Mouse (Mus musculus) neural tube, embryonic 10.5 days (tissue): ENCODE results near the gene Eef2k.

Source experiments
- DNase-seq: peaks from one replicate; pipeline ENCODE4 v3.0.0-alpha.2; 2017; ENCODE audit warnings: low spot score; ENCODE audit errors: extremely low spot score

Eef2k gene

GRCm38 (mm10) chr7:120842345-120843036, at the start of gene Eef2k:
Eef2k (plus strand) TSS chr7:120842831.
- no peak for DNase-seq

DNA sequence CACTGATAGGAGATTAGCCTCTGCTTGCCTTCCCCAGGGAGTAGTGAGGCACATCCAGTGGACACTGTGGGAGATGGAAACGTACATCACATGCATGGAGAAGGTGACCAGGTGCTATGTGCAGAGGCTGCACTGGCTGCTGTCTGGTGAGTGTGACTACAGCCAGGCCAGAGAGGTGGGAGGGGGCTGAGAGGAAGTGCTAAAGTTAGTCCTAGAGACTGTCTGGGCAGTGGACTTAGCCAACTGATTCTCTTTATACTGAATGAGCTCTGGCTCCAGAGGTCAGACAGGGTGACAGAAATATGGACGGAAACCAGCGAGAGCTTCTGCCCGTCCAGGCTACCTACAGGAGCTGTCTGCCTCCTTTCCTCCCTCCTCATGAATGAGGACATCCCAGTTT, 47.1 kb upstream of the Eef2k start:
- DNase-seq = no peak

- no peak for DNase-seq
Measured at GRCm38 (mm10) chr7:120796369-120796768, 46.3 kb upstream of the Eef2k start.

GRCm38 (mm10) chr7:120803268-120803667, 39.4 kb upstream of the Eef2k start:
- DNase-seq = no peak

DNA sequence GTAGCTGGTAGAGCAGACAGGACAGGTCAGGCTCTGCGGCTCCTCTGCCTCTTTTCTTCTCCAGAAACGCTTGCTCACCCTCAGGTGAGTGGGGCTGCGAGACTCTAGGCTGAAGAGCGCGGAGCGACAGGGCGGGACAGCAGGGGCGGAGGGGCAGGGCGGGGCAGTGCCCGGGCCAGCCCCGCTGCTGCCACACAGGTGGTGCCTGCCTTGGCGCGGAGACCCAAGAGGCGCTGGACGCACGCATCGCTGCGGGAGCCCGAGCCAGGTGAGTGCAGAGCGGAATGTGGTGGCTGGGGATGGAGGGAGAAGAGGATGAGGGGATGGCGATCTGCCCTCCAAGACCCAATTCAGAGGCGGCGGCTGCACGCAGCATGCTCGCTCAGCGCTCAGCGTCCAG, 32.9 kb upstream of the Eef2k start:
- no peak for DNase-seq

GRCm38 (mm10) chr7:120811834-120812415, 30.7 kb upstream of the Eef2k start, which contains the start of gene Gm5737:
Gm5737 (plus strand) TSS chr7:120812365.
- no peak for DNase-seq

- DNase-seq = no peak
Measured at GRCm38 (mm10) chr7:120817552-120817951, 25.1 kb upstream of the Eef2k start.

DNA sequence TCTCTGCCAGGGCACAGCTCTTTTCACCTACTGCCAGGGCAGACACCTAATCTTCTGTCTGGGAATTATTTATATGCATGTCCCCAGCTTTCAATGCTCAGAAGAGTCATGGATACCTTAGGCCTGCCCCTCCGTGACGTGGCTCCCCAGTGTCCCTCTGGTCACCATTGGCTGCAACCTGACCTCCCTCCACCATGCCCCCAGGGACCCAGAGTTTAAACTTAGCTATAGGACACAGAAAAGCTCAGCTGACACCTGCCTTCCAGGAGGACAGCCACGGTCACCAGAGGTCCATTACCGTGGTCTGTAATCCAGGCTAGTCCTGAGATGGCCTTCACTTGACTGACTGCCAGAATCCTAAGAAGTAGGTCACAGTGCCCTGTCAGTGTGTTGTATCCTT, 23.2 kb upstream of the Eef2k start:
- no peak for DNase-seq

- DNase-seq = peak; percentile 57
Measured at GRCm38 (mm10) chr7:120823248-120823647, 19.4 kb upstream of the Eef2k start.

GRCm38 (mm10) chr7:120825097-120825496, 17.5 kb upstream of the Eef2k start:
- no peak for DNase-seq

DNA sequence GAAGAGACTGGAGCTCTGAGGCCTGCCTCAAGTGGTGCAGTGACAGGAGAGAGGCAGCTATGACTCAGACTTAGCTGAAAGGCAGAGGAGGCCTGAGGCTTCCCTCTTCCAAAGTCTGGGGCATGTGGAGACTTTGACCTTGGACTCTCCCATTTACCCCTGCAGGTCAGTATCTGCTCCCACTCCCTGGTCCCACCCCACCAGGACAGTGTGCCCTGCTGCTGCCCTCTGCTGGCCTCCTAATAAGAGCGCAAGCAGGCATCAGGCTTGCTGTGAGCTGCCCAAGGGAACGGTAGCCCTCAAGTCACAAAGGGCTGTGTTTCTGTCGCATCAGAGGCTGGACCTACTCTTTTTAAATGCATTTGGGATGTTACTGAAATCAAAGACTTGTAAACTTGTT, 16.2 kb upstream of the Eef2k start:
- DNase-seq = peak; percentile 51

DNA sequence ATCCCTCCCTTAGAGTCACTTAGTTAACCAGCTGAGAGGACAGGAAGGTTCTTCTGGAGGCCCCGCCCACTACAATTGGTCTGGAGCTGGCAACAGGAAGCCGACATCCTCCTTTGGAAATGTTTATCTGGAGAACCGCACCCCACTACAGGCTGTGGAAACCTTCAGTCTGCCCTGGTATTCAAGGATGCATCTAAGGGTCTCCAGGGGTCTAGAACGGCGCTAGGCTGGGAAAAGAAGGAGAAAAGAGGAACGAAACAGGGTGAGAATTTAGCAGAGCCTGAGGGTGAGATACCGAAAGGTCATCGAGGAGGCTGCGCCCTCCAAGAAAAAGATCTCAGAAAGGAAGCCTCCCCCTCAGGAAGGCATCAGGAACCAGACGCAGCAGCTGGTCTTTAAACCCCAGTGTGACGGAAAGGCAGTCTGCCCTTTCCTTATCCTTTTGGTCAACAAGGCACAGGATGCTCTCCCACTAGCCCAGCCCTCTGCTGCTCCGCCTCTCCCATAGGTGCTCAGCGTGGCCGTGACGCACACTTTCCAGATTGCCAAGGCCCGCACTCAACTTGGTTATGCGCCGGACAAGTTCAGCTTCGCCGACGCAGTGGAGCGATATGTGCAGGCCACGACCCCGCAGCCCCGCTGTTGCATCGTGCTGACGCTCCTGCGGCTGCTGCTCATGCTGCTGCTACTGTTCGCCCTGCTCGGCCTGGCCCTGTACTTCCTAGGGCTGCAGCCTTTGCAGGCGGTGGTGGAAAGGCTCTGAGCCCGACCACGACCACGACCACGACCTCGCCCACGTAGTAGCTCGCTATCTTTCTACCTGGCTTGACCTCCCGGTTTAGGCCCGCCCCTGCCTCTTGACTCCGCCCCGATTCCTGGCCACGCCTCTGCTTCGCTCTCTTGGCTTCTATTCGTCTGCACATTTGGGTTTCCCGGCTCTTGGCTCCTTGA, 11.9 kb upstream of the Eef2k start:
- peak; percentile 64 for DNase-seq

DNA sequence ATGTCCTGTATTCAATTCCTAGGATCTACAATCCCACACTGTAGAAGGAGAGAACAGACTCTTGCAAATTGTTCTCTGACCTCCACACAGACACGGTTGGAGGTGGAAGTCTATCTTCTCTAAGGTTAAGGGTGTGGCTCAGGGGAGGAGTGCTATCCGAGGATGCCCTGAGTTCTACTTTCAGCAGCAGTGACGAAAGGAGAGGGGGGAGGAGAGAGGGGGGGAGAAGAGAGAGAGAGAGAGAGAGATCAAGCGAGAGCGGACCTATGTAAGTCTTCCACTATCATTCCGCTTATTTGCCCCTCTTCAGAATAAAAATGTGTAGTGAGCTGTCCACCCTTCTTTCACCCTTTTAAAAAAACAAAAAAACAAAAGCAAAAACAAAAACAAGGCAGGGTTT, 8.2 kb upstream of the Eef2k start:
- DNase-seq = no peak

DNA sequence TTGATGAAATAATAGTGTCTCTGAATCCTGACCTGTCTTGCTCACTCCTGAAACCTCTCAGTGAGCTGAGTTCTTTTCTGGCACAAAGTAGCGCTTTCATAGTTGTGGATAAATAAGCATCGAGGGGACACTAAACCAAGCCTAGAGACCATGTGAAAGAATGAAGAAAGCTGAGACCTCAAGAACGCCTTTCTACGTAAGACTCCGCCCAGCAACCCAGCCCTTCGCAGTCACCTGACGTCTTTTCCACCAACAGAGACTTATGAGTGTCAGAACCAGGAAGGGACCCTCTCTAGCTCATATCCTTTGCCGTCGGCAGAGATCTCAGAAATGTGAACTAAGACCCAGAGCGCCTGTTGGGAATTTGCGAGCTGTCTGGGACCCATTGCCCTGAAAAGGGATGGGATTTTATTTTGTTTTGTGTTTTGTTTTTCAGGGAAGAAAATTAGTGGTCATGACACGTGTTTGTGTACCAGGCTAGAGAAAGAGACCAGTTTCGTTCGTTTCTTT, 7.7 kb upstream of the Eef2k start:
- DNase-seq = peak; percentile 69

DNA sequence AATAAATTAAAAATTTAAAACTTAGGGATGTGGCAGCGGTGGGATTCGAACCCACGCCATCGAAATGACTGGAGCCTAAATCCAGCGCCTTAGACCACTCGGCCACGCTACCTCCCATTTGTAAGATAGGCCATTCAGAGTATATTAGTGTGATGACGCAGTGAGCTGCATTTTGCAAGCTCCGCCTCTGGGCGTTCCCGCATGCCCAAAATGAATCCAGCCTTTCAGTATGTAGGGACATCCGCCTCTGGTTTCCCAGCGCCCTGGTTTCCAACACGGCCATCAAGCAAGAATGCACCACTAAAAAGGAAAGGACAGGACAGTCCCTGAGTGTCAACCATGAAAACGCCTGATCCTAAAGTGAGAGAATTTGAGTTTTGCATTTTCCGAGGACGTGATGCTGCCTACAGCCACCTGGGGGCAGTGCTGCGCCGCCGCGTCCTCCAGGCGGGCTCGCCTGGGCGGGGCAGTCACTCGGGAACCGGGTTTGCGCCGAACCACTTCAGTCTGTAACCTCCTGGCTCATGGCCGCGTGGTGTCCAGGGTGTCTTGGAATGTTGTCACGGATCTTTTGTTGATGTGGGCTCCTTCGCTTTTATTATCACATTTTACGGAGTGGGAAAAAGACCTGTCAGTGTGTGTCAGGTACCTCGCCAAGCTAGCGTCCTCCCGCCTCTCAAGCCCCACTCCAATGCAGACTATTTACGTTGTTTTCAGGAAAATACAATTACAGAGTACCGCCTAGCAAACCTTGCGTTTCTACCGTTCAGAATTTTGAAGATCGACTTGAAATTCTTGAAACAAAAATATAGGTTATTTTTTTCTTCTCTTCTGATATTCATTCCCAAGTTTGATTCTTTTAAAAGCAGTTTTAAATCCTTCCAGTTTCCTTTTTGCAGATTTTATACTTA, 6.9 kb upstream of the Eef2k start:
- peak; percentile 96 for DNase-seq

DNA sequence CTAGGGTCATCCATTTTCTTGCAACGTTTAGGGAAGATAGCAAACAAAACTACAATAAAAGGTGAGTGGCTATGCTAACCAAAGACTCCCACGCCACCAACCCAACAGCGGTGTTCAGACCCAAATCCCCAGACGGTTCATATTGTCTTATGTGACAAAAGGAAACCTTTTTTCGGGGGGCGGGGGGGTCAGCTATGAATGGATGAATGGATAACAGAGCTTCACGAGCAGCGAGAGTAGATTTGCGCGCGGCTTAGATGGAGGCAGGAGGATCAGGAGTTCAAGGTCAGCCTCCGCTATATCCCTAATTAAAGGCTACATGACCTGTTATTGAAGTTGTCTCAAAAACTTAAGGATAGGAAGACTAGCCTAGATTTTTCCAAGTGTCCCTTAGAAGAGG, 6.3 kb upstream of the Eef2k start:
- peak; percentile 50 for DNase-seq

- DNase-seq = no peak
Measured at GRCm38 (mm10) chr7:120838436-120839160, 4.0 kb upstream of the Eef2k start.

- DNase-seq = no peak
Measured at GRCm38 (mm10) chr7:120839786-120840185, 2.8 kb upstream of the Eef2k start.

DNA sequence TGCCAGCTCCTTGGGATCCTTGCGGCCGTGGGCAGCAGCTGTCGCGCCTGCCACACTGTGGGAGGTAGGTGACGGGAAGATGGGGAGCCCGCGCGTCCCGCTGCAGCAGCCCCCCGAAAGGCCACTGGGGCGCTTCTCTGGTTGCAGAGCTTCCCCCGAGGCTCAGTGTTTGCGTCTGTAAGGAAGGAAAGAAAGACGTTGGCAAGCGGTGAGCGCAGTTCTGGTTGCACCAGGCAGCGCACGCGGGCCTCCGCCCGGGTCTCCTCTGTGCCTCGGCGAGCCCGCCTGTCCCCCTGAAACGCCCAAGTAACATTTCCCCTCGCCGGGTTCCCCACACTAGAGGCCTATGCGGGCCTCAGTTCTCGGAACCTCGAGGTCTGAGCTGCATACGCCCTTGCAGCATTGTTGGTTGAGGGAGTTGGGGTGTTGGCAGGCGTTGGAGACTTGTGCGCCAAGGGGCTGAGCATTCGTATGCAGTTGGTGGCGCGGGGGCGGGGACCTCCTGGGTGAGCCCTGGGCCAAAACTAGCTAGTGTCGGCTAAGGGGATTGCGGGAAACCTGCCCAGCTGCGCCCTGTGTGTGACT, 498 bp downstream of the Eef2k start:
- peak; percentile 87 for DNase-seq
